Mouse (Mus musculus) embryo, embryonic 10 days (tissue): ENCODE measurements at regions not wholly inside any gene's neighbourhood (a gene's known extent, or its start where the extent isn't known, plus 50 kb on each side); places are given as distances from the start of the nearest gene placed in this dataset.

Experiments used
- DNase-seq: peaks from one replicate; pipeline ENCODE4 v3.0.0-alpha.2; 2015; ENCODE audit warnings: low spot score

- DNase-seq = no peak
Observed at GRCm38 (mm10) chr7:36420741-36421140, 277.2 kb upstream of the Tshz3 start.

DNA sequence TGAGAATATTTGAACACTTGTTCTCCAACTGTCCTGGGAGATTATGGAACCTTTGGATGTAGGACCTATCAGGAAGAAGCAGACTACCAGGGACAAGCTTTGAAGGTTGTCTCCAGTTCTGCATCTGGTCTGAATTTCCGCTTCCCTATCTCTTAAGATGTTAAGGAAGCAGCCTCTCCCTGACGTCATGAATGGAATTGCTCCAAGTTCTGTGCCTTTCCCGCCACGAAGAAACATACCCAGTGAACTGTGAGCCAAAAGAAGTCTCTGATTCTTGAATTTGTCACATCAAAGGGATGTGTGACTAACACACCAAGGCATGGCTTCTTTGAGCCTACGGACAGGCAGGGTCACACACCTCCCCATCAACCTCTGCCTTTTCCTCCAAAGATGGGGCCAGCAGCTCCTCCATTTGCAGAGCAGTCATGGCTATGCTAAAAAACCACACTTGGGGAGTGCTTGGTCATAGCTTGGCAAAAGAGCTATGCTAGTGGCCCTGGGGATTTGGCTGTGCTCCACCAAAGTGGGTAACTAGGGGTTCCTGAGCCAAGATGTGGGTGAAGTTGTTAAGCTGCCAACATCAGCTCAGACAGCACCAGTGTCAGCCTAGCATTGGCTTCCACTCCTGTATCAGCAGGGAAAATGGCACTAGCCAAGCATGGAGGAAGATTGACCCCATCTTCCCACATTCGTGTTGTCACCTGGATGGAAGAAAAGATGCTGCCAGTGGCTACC lies 248.6 kb upstream of the Tshz3 start:
- DNase-seq = no peak

DNA sequence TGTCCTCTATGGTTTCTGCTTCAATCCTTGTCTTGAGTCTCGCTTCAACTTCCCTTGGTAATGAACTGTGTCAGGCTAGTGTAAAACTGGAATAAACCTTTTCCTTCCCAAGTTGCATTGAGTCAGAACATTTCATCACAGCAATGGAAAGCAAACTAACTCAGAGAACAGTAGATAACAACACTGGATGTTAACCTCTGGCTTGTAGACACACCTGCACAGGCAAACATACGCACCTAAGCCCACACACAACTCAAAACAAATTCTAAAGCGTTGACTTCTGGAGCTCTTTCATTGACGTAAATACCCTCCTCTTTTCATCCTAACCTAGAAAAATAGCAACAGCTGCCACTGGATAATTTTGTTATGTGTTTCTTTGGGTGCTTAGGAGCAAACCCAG lies 244.1 kb upstream of the Tshz3 start:
- DNase-seq = no peak

GRCm38 (mm10) chr7:36456080-36456479 lies 241.8 kb upstream of the Tshz3 start:
- DNase-seq = no peak

- DNase-seq = no peak
Observed at GRCm38 (mm10) chr7:36462422-36462833, 235.5 kb upstream of the Tshz3 start.

- DNase-seq = no peak
Observed at GRCm38 (mm10) chr7:36469386-36469785, 228.5 kb upstream of the Tshz3 start.

GRCm38 (mm10) chr7:36473532-36473931 lies 224.4 kb upstream of the Tshz3 start:
- no peak for DNase-seq

GRCm38 (mm10) chr7:36476434-36476833 lies 221.5 kb upstream of the Tshz3 start:
- DNase-seq = no peak

GRCm38 (mm10) chr7:36476851-36477644 lies 220.9 kb upstream of the Tshz3 start:
- DNase-seq = no peak

DNA sequence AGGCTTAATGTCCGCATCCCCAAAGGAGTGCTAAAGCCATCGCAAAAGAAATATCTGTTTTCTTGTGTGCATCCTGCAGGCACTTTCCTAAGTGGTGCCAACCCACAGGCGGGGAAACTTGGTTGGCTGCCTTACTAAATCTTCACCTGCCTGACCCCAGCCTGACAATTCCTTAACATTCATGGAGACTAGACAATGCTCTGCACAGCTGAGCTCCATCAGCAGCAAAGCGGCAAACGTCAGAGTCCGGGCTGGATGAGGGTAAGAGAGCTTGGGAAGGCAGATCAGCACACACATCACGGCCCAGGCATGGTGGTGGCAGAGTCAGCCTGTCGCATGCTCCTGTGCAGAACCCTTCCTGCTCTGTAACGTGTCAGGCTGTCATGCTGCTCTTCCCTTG lies 209.8 kb upstream of the Tshz3 start:
- no peak for DNase-seq

- DNase-seq = no peak
Observed at GRCm38 (mm10) chr7:36491173-36491581, 206.7 kb upstream of the Tshz3 start.

DNA sequence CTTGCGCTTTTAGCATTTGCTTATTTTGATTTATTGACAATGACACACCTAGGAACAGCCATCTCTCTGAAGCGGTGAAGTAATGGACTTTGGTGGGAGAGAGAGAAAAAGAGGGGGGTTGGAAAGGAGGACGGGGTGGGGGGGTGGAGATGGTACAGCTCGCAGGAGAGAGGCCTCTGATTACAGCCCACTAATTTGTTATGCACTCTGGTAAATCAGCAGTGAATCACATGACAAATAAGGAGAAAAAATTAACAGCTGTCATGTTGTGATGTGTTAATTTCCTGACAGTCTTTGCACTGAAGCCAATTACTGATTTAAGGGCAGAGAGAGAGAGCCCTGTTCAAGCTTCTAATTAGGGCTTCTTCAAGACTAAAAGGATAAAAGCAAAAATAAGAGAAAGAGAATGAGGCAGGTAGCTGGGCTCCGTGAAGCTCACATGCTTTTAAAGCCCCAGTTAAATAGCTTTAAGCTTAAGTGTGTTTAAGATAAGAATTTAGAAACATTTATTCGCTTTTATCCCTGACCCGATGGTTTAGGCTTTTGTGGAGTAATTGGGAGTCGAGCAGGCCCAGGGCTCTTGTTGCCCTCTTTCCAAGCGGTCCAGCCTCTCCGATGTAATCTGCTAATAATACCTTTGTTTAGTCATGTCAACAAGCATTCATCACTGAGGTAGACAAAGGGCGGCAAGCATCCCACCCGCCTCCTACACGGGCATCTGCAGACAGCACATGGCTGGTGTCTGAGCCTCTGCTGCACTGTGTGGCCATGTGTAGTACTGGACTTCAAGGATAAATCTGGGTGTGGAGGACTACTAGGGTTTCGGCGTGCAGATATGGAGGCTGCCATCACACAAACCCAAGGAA lies 193.7 kb upstream of the Tshz3 start:
- DNase-seq = no peak

DNA sequence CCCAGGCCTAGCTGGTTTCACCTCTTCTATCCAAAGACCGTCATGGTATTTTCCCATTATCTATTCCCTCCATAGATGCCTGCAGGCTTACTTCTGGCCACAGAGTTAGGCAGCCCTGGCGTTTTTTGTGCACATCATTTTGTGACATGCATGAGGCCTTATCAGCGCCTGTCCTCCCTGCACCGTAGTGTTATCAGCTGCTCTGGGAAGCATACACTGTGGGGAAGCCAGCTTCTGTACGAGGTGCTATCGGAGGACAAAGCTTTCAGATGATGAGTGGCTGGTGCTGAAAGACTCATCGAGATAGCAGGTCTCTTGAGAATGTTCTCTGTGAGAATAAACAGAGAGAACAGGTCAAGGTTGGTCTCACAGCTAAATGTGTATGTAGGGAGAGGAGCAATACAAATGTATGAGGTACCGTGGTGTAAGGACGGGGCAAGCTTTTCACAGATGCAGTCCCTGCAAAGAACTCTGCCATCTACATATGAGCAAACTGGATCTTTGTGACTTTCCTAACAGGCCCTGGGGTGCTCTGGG lies 190.0 kb upstream of the Tshz3 start:
- peak; percentile 6 for DNase-seq

- no peak for DNase-seq
Observed at GRCm38 (mm10) chr7:36513680-36514079, 184.2 kb upstream of the Tshz3 start.

GRCm38 (mm10) chr7:36516094-36516663 lies 181.7 kb upstream of the Tshz3 start:
- DNase-seq = peak; percentile 44

DNA sequence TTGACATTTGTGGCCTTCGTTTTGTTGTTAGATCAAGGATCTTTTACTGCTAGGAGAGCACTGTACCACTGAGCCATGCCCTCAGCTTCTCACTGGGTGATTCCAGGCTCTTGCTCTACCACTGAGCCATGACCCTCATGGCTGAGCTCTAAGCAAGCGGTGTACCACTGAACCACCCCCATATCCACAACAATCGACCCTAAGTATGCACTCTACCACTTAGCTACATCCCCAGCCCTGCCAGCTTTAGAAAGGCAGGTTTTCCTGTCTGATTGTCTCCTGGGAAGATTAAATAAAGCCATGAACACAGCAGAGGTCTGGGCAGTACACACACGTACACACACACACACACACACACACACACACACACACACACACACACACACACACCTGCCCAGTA lies 178.9 kb upstream of the Tshz3 start:
- DNase-seq = no peak

DNA sequence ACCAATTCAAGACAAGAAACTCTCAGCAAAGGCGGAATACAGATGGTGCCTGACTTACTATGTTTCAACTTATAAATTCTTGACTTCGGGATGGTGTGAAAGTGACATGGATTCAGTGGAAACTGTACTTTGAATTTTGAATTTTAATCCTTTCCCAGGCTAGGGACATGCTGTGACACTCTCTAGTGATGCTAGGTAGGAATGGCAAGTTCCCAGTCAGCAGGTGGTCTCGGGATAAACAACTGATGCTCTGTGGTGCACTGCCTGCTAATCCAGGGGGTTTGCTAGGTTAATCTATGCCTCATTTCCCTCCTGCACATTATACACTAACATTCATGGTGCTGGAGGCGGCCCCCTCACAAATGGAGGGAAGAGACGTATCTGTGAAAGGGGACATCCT lies 175.0 kb upstream of the Tshz3 start:
- DNase-seq = no peak

DNA sequence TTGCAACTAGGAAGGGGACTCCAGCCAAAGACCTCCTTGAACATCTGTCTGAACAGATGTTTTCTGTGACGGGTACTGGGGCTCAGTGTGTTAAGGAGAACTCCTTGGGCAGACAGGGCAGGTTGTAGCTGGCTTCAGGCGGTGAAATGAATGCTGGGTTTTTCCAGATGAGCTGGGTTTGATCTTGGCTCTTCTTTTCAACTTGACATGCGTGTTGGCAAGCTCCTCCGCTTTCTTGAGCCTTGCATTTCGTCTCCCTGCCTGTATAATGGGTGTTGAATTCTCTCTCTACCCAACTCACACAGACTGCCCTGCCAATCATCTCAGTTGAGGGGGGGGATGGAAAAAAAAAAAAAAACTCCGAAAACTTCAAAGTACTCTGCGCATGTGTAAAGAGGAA lies 171.8 kb upstream of the Tshz3 start:
- no peak for DNase-seq

- no peak for DNase-seq
Observed at GRCm38 (mm10) chr7:36526692-36527091, 171.2 kb upstream of the Tshz3 start.

DNA sequence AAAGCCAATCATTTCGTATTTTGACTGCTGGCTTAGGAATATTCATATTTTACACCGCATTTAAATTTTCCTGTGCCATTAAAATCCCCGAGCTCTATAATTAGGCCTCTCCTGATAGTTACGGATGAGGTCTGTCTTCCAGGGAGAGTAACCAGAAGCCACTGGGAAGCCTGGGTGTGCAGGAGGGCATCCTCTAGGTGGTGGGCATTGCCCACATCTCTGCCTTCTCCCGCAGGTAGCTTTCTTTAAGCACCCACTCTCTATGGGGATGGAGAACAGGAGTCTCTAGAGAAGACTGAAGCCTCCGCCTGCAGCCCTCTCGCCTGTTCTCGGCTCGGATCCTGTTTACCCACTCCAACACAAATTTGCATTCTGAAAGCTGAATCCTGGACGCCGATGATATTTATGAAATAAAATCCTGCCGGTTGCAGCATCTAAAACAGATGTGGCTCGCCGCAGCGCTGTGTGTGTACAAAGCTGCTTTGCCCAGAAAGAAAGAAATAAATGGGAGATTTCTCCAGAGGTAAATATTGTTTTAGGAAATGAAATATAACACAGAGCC lies 168.3 kb upstream of the Tshz3 start:
- DNase-seq = no peak

GRCm38 (mm10) chr7:36531559-36531958 lies 166.4 kb upstream of the Tshz3 start:
- DNase-seq = no peak

GRCm38 (mm10) chr7:36538111-36538510 lies 159.8 kb upstream of the Tshz3 start:
- no peak for DNase-seq
